ENCODE assay signal across 8 mouse cellular contexts in genomic region chr2:103796211-103796860, GRCm38 (mm10). TPM values are rescaled to one million over a fixed set of nuclear protein-coding genes. Genes with fewer than 3 reads are reported as not detected.
DNase-seq lines count a peak whose midpoint lies in the region; ATAC-seq lines count a peak whose summit lies in the region.

No protein-coding gene starts in this region.

- ATAC-seq in hindbrain, embryonic 14.5 days (ENCODE audit: low FRiP score), result peak; percentile 53; the same call in 1 of the 2 replicates

- peak overlapping the region; percentile 81 for H3K4me2 ChIP-seq in hindbrain, embryonic 14.5 days (replicated peaks)

- H3K27ac ChIP-seq in hindbrain, embryonic 14.5 days, result peak overlapping the region; percentile 100

- peaks cover 31% of the 10 kb centered on the region for H3K36me3 ChIP-seq in hindbrain, embryonic 14.5 days (replicated peaks; ENCODE audit: control insufficient read depth, insufficient read depth)

- H3K9ac ChIP-seq in hindbrain, embryonic 14.5 days, result peak overlapping the region; percentile 100

- peak; percentile 26 for DNase-seq in MEL-GATA-1-ER (ENCODE audit: extremely low read depth, low read depth)
- peak; percentile 60 to 65 for DNase-seq in cerebellum, adult 18-20 months
- DNase-seq in forelimb bud, embryonic 11.5 days (ENCODE audit: low read depth, low spot score), result peak; percentile 30
- peak; percentile 62 for DNase-seq in hindbrain, embryonic 14.5 days (ENCODE audit: low spot score)
- DNase-seq in layer of hippocampus, postnatal 25 days (ENCODE audit: extremely low spot score in 1 of 2, low spot score in 1 of 2), result peak; percentile 21 to 45
- DNase-seq in lung, postnatal 36 days, result peak; percentile 53
- peak; percentile 62 for DNase-seq in retina, embryonic 14.5 days (ENCODE audit: low spot score)
- peak; percentile 72 to 73 for DNase-seq in thymus, postnatal 36 days

- H3K4me3 ChIP-seq in hindbrain, embryonic 14.5 days (replicated peaks; ENCODE audit: low read length), result peak overlapping the region; percentile 98

- no peaks in the 10 kb centered on the region for H3K27me3 ChIP-seq in hindbrain, embryonic 14.5 days (ENCODE audit: control insufficient read depth, insufficient read depth, low read length)

- H3K9me3 ChIP-seq in hindbrain, embryonic 14.5 days (ENCODE audit: control insufficient read depth, low read length), result no peaks in the 10 kb centered on the region

- WGBS in hindbrain, embryonic 14.5 days, result under 1% methylated on average over 42 of the region's 42 CpGs

- peaks cover 37% of the 10 kb centered on the region for H3K4me1 ChIP-seq in hindbrain, embryonic 14.5 days (replicated peaks; ENCODE audit: control insufficient read depth, insufficient read depth, low read length)

RNA-seq across cellular contexts. Expression of gene Caprin1, which starts 1.1 kb away (rescaled TPM):
- 399 and 416 TPM in 2 replicates for polyA plus RNA-seq in hindbrain, embryonic 14.5 days (2014; fragmentation: Nextera tagmentation; extraction: Ambion mirVana)
- total RNA-seq in layer of hippocampus, postnatal 25 days (2021), result 100 to 1,000 TPM; 340 to 369 TPM

RNA-seq across cellular contexts. Expression of gene Nat10, which starts 35.3 kb away (rescaled TPM):
- polyA plus RNA-seq in hindbrain, embryonic 14.5 days (2014; fragmentation: Nextera tagmentation; extraction: Ambion mirVana), result 17.6 and 18.3 TPM in 2 replicates
- total RNA-seq in layer of hippocampus, postnatal 25 days (2021), result 10 to 100 TPM; 29.0 to 34.7 TPM

Comparison
In these comparisons a context has a peak if more than half of its experiments do, and no peak if none do; other contexts are left out.
1. Peak in every context shown above with its lines: DNase-seq, ATAC-seq, H3K4me3 ChIP-seq and H3K27ac ChIP-seq.